Mouse (Mus musculus) embryonic facial prominence, embryonic 10.5 days (tissue): ENCODE results near the gene 9930111J21Rik2. TPM values are rescaled to one million over a fixed set of nuclear protein-coding genes. Genes with fewer than 3 reads are reported as not detected.
"Not testable (repeated sequence)": the region's sequence is repeated elsewhere in the genome, so short reads cannot be mapped to it uniquely, and the experiment has no call there.

ENCODE experiments used
- DNase-seq: peaks from one replicate; pipeline ENCODE4 v3.0.0-alpha.2; 2017; ENCODE audit warnings: low spot score
- H3K27ac ChIP-seq: fragments of 300-500 bp; sonication (generic); replicated peaks from 2 replicates; pipeline ENCODE4 v1.5.1; 2016; ENCODE audit warnings: mild to moderate bottlenecking
- H3K27me3 ChIP-seq: fragments of 300-500 bp; sonication (generic); replicated peaks from 2 replicates; pipeline ENCODE4 v1.6.1; 2016; ENCODE audit warnings: low read depth, mild to moderate bottlenecking; ENCODE audit not compliant: poor library complexity, severe bottlenecking
- H3K36me3 ChIP-seq: fragments of 300-500 bp; sonication (generic); replicated peaks from 2 replicates; pipeline ENCODE4 v1.6.1; 2016; ENCODE audit warnings: mild to moderate bottlenecking, moderate library complexity
- H3K4me1 ChIP-seq: fragments of 300-500 bp; sonication (generic); 2 replicates; pipeline ENCODE4 v1.6.1; 2016
- H3K4me3 ChIP-seq: fragments of 300-500 bp; sonication (generic); 2 replicates; pipeline ENCODE4 v1.5.1; 2016; ENCODE audit warnings: mild to moderate bottlenecking, moderate library complexity
- H3K9me3 ChIP-seq: fragments of 300-500 bp; sonication (generic); 2 replicates; pipeline ENCODE4 v1.6.1; 2016; ENCODE audit warnings: mild to moderate bottlenecking
- WGBS: fragments of 180-500 bp; shearing (Covaris S2); methylation state at CpG from one replicate; pipeline ENCODE4 v1.1.7; 2016; 5-methylcytosine and 5-hydroxymethylcytosine counted together
- polyA plus RNA-seq: library from polyadenylated mRNA; unstranded; fragments of >200 nt; fragmentation: Nextera tagmentation; extraction: Ambion mirVana; gene quantifications from 2 replicates; pipeline ENCODE4 v1.2.1, GENCODE M21; 2016

The 9930111J21Rik2 gene
- 0.16 and 0.20 TPM in 2 replicates for polyA plus RNA-seq

DNA sequence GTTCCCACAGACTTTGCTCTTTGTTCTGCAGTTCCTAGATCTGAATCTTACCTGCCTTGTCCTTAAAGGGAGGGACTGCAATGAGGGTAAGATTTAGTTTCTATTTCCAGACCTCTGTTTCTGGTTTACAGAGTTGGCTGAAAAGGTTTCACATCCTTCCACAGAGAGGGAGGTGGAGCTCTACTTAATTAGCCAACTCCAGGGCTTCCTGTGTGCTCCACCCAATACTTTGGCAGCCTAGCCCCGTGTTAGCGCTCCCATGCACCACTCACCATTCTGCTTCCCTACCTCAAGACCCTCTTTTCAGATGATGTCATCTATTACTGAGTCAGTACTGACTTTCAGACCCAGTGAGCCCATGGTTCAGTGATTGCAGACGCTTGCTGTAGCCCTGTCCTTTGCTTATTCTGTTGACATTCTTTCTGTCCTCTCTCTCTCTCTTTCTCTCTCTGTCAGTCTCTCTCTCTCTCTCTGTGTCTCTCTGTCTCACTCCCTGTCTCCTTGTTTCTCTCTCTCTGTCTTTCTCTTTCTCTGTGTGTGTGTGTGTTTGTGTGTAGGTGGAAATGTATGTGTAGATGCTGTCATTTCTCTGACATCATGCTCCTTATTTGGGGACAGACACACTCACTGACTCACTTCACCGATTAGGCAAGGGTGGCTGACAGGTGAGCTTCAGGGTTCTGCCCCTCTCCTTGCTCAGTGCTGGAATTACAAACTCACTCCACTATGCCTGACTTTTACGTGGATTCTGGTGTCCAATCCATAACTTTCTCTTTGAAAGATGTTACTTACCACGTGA lies at the start of gene 9930111J21Rik2:
Gene 9930111J21Rik2, minus strand, starts transcription at position 150 of the 799 bp plus-strand sequence.
- not testable (repeated sequence) for H3K4me1 ChIP-seq, H3K27me3 ChIP-seq, DNase-seq, H3K27ac ChIP-seq, H3K9me3 ChIP-seq, H3K36me3 ChIP-seq, H3K4me3 ChIP-seq
- WGBS: 100% methylated on average over 1 of the region's 6 CpGs

DNA sequence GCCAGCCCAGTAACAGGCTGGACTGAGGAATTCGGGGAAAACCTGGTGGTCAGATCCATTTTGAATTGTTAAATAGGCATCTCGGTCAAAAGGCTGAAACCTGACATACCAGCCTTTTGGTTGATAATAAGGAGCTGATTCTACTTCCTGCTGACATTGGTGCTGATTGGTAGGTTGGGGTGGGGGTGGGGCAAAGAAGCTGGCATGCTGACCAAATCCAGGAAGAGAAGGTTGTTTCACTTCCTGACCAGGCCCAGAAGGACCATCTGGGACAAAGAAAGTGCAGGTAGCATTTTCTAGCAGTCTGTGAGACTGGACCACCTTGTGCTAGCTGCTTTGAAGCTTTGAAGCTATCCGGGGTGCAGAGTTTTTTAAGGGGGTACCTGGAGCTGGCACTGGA lies 49.4 kb upstream of the 9930111J21Rik2 start:
- Histone ChIP-seq H3K27me3 (no peaks in the 10 kb centered on the region), H3K4me3 (no peak overlapping the region), H3K27ac (no peak overlapping the region), H3K4me1 (peaks cover 8% of the 10 kb centered on the region; the same call in 1 of the 2 replicates), H3K36me3 (no peaks in the 10 kb centered on the region), H3K9me3 (no peaks in the 10 kb centered on the region)
- DNase-seq: no peak
- 85% methylated on average over 3 of the region's 3 CpGs for WGBS

DNA sequence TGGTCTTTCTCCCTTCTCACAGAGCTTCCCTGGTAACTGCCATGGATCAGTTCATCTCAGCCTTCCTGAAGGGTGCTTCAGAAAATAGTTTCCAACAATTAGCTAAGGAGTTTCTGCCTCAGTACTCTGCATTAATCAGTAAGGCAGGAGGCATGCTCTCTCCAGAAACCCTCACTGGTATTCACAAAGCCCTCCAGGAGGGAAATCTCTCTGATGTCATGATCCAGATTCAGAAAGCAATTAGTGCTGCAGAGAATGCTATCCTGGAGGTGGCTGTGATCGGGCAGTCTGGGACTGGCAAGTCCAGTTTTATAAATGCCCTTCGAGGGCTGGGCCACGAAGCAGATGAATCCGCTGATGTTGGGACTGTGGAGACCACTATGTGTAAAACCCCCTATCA lies 44.3 kb upstream of the 9930111J21Rik2 start:
- no peak for DNase-seq
- no peaks in the 10 kb centered on the region for H3K36me3 ChIP-seq
- H3K27me3 ChIP-seq: no peaks in the 10 kb centered on the region
- 86% methylated on average over 4 of the region's 4 CpGs for WGBS
- no peak overlapping the region for H3K27ac ChIP-seq
- H3K9me3 ChIP-seq: no peaks in the 10 kb centered on the region
- H3K4me1 ChIP-seq: no peaks in the 10 kb centered on the region
- H3K4me3 ChIP-seq: no peak overlapping the region

DNA sequence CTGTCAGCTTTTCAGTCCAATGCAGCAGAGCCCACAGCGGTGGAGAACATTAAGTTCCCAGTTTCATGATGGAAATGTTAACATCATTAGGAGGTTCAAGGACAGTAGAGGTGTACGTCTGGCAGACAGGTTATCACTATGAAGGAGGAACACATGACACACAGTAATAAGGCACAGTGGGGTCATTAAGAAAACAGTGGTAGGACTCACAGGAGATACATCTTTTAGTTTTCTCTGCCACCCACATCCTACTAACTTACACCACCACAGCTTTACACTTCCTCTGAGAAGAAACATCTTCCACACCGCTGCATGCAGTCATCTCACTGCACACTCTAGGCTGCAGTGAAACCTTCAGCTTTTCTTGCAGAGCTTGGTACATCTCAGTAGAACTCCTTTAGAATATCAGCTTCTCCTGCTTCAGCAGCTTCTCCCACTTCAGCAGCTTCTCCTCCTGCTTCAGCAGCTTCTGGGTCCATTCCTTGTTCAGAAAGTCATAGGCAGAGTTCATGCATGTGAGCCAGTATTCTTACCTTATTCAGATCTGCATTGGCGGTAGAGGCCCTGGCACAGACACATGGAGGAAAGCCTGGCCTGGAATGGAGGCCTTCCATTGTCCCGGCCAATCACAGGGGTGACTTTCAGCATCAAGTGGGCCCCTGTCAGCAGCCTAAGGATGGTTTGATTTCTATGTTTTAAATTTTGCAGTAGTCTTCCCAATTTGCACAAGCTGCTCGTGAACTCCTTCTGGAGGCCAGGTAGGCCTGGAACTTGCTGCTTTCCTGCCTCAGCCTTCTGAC lies 43.0 kb upstream of the 9930111J21Rik2 start:
- H3K9me3 ChIP-seq: no peaks in the 10 kb centered on the region
- no peak overlapping the region for H3K4me3 ChIP-seq
- H3K36me3 ChIP-seq: no peaks in the 10 kb centered on the region
- H3K4me1 ChIP-seq: no peaks in the 10 kb centered on the region
- 90% methylated on average over 6 of the region's 6 CpGs for WGBS
- no peaks in the 10 kb centered on the region for H3K27me3 ChIP-seq
- H3K27ac ChIP-seq: no peak overlapping the region
- DNase-seq: no peak

- Histone ChIP-seq H3K36me3 (no peaks in the 10 kb centered on the region), H3K4me3 (no peak overlapping the region), H3K4me1 (peaks cover 8% of the 10 kb centered on the region), H3K27me3 (no peaks in the 10 kb centered on the region), H3K27ac (no peak overlapping the region), H3K9me3 (no peaks in the 10 kb centered on the region)
- DNase-seq: no peak
- 94% methylated on average over 2 of the region's 2 CpGs for WGBS
These were observed 41.7 kb upstream of the 9930111J21Rik2 start for GRCm38 (mm10) chr11:49092786-49093185.

- 92% methylated on average over 1 of the region's 1 CpGs for WGBS
These were observed 41.1 kb upstream of the 9930111J21Rik2 start for GRCm38 (mm10) chr11:49092053-49092586.

DNA sequence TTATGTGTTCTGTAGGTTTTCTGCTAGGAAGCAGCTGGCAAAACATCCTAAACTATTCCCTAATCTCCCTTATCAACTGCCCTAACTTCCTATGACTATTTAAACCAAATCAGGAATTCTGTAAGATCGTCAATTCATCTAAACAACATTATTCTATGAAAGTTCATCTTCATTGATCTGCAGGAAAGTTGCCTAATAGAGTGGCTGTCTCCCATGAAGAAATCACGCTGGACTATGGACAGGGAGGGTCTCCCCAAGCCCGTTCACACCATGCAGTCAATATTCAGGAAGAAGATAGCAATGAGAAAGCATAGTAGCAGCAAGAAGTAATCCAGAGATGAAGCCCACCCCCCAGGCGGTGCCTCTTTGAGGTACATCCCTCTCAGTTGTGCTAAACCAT lies 40.1 kb upstream of the 9930111J21Rik2 start:
- Histone ChIP-seq H3K36me3 (no peaks in the 10 kb centered on the region), H3K4me1 (peaks cover 8% of the 10 kb centered on the region), H3K27me3 (no peaks in the 10 kb centered on the region), H3K4me3 (no peak overlapping the region), H3K27ac (no peak overlapping the region), H3K9me3 (no peaks in the 10 kb centered on the region)
- DNase-seq: no peak
- 74% methylated on average over 4 of the region's 4 CpGs for WGBS

More at GRCm38 (mm10) chr11:49092053-49092586, 41.1 kb upstream of the 9930111J21Rik2 start:
- DNase-seq: no peak
- no peak overlapping the region for H3K27ac ChIP-seq
- H3K9me3 ChIP-seq: no peaks in the 10 kb centered on the region
- H3K27me3 ChIP-seq: no peaks in the 10 kb centered on the region
- peaks cover 8% of the 10 kb centered on the region for H3K4me1 ChIP-seq
- H3K4me3 ChIP-seq: no peak overlapping the region
- no peaks in the 10 kb centered on the region for H3K36me3 ChIP-seq

GRCm38 (mm10) chr11:49090551-49090950 lies 39.5 kb upstream of the 9930111J21Rik2 start:
- no peak overlapping the region for H3K27ac ChIP-seq
- H3K27me3 ChIP-seq: no peaks in the 10 kb centered on the region
- H3K9me3 ChIP-seq: no peaks in the 10 kb centered on the region
- peaks cover 8% of the 10 kb centered on the region for H3K4me1 ChIP-seq
- no peak overlapping the region for H3K4me3 ChIP-seq
- no peaks in the 10 kb centered on the region for H3K36me3 ChIP-seq
- DNase-seq: no peak
- WGBS: 91% methylated on average over 5 of the region's 5 CpGs

DNA sequence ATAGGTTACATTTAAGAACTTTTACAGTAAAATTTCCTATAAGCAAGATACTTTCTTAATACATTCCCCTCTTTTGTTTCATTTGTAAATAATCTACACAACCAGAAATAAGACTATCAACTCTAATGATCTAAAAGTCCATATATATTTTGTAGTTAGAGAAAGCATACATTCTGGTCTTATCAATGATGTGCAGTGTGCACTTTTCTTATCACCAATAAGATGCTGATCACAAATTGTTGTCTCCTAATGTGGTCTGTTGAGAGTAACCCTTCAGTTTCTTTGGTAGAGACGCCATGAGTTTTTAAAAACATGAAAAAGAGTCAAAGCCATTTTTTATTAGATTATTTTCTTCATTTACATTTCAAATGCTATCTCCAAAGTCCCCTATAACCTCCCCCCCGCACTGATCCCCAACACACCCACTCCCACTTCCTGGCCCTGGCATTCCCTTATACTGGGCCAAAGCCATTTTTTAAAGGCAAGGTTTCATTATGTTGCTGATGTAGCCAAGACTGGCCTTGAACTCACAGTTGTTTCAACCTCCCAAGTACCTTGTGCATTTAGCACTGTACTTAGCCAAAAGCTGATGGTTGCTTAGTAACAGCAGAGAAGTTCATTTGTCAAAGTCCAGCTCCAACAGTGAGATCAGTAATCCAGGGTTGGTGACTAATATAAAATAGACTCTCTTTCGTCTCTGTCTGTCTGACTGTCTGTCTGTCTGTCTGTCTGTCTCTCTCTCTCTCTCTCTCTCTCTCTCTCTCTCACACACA lies 38.9 kb upstream of the 9930111J21Rik2 start:
- Histone ChIP-seq H3K9me3 (no peaks in the 10 kb centered on the region), H3K36me3 (no peaks in the 10 kb centered on the region), H3K27ac (no peak overlapping the region), H3K27me3 (no peaks in the 10 kb centered on the region), H3K4me1 (peaks cover 8% of the 10 kb centered on the region), H3K4me3 (no peak overlapping the region)
- WGBS: 84% methylated on average over 3 of the region's 3 CpGs
- no peak for DNase-seq

DNA sequence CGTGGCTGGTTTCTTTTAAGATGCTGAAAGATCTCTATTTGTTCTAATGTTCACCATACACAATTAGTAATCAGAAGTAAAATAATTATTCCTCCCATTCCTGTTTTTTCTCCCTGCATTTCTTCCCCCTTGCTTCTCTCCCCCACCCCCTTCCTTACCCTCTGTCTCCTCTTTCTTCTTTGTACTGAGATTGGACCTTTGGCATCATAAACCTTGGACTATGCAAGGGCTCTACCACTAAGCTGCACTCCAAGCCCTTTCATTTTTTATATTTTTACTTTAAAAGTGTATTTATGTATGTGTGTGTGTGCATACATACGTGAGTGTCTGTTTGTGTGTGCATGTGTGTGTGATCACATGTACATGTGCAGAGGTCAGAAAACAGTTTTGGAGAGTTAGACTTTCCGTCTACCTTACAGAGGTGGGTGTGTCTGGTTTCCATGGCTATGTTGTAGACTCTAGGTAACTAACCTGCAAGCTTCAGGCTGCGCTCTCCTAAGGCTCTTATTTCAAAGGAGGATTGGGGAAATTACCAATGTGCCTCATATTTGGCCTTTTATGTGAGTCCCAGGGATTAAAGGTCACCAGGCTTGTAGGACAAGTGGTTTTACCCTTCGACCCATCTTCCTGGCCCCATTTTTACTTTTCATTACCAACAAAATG lies 38.1 kb upstream of the 9930111J21Rik2 start:
- Histone ChIP-seq H3K27ac (no peak overlapping the region), H3K4me3 (no peak overlapping the region), H3K27me3 (no peaks in the 10 kb centered on the region), H3K9me3 (no peaks in the 10 kb centered on the region), H3K4me1 (peaks cover 8% of the 10 kb centered on the region), H3K36me3 (no peaks in the 10 kb centered on the region)
- no peak for DNase-seq
- WGBS: 82% methylated on average over 5 of the region's 5 CpGs

DNA sequence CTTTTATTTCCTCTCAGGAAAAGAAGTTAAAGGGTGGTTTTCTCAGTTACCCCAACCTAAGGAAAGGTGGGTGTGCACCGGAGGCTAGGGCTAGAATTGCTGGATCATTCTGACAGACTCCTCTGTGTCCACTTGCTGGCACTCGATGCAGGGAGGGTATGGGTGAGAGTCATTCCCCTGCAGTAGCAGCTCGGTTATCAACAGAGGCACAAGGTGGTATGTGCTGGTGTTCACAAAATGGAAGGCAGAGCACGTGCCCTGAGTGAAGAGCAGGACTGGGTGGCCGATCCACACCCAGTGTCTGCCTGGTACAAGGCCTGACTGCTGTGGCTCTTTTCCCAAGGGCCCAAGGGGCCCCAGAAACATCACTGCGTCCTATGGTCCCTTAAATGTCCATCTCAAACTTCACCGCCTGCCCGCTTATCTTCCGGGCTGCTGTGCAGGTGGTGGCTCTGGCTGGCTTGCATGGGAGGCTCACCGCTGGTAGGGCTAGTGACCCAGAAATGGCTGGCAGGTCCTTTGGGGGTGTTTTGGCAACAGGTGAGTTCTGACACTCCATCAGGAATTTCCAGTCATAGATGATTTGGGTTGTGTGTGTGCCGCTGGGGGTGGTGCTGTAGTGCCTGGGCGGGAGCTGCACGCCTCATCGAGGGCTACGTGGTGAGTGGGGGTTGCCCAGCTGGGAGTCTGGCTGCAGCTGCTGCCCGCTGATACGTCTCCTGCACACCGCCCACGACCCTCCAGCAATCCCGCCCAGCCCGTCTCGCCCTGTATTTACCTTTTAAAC lies 37.0 kb upstream of the 9930111J21Rik2 start:
- Histone ChIP-seq H3K4me1 (peaks cover 8% of the 10 kb centered on the region), H3K27ac (peak overlapping the region; percentile 30; the same call in 1 of the 2 replicates), H3K4me3 (peak overlapping the region; percentile 37; the same call in 1 of the 2 replicates), H3K9me3 (no peaks in the 10 kb centered on the region), H3K27me3 (no peaks in the 10 kb centered on the region), H3K36me3 (no peaks in the 10 kb centered on the region)
- DNase-seq: peak; percentile 46
- 40% methylated on average over 22 of the region's 22 CpGs for WGBS
